Mouse (Mus musculus) lung, postnatal 0 days (tissue): Measurements from ENCODE around the gene Gls. TPM values are rescaled to one million over a fixed set of nuclear protein-coding genes. Genes with fewer than 3 reads are reported as not detected.

ENCODE experiments used
- ATAC-seq: fragments of 200-750 bp; cut with Nextera tagmentation; 2 replicates; pipeline ENCODE4 v1.8.0; 2017; ENCODE audit warnings: moderate library complexity
- DNase-seq: peaks from one replicate; pipeline ENCODE4 v3.0.0-alpha.2; 2016; ENCODE audit warnings: low spot score
- H3K27ac ChIP-seq: fragments of 300-500 bp; sonication (generic); 2 replicates; pipeline ENCODE4 v1.5.1; 2014; ENCODE audit warnings: antibody characterized with exemption, mild to moderate bottlenecking, low read length, mixed read lengths
- H3K27me3 ChIP-seq: fragments of 300-500 bp; sonication (generic); replicated peaks from 2 replicates; pipeline ENCODE4 v1.6.1; 2014; ENCODE audit warnings: low read length, mixed read lengths; ENCODE audit not compliant: insufficient read depth
- H3K36me3 ChIP-seq: fragments of 300-500 bp; sonication (generic); 2 replicates; pipeline ENCODE4 v1.6.1; 2014; ENCODE audit warnings: low read length, mixed read lengths; ENCODE audit not compliant: insufficient read depth
- H3K4me1 ChIP-seq: fragments of 300-500 bp; sonication (generic); 2 replicates; pipeline ENCODE4 v1.6.1; 2014; ENCODE audit warnings: antibody characterized with exemption, low read depth, low read length, mixed read lengths; ENCODE audit not compliant: insufficient read depth
- H3K4me2 ChIP-seq: fragments of 300-500 bp; sonication (generic); replicated peaks from 2 replicates; pipeline ENCODE4 v1.6.1; 2014; ENCODE audit warnings: low read depth, mild to moderate bottlenecking, low read length, moderate library complexity, mixed read lengths
- H3K4me3 ChIP-seq: fragments of 300-500 bp; sonication (generic); 2 replicates; pipeline ENCODE4 v1.5.1; 2014; ENCODE audit warnings: low read depth, low read length
- H3K9ac ChIP-seq: fragments of 300-500 bp; sonication (generic); replicated peaks from 2 replicates; pipeline ENCODE4 v1.6.1; 2014; ENCODE audit warnings: low read depth, mild to moderate bottlenecking
- H3K9me3 ChIP-seq: fragments of 300-500 bp; sonication (generic); 2 replicates; pipeline ENCODE4 v1.6.1; 2016; ENCODE audit warnings: low read length, mixed read lengths
- CTCF ChIP-seq: IDR thresholded peaks from 2 replicates; pipeline ENCODE4 v1.5.1; 2016; ENCODE audit warnings: antibody characterized with exemption, mild to moderate bottlenecking
- EP300 ChIP-seq: IDR thresholded peaks from 2 replicates; pipeline ENCODE4 v1.6.1; 2016; ENCODE audit warnings: antibody characterized with exemption, mild to moderate bottlenecking, control low read depth
- WGBS: fragments of 180-500 bp; shearing (Covaris S2); extraction: QIAGEN DNeasy Blood & Tissue Kit; methylation state at CpG from one replicate; pipeline ENCODE4 v1.1.7; 2014; 5-methylcytosine and 5-hydroxymethylcytosine counted together
- polyA plus RNA-seq: library from polyadenylated mRNA; unstranded; fragments of >200 nt; fragmentation: Nextera tagmentation; extraction: Ambion mirVana; gene quantifications from 2 replicates; pipeline ENCODE4 v1.2.1, GENCODE M21; 2015

Gene Gls
- polyA plus RNA-seq, 1 experiment from 2014 or later, result 13.0 TPM

DNA sequence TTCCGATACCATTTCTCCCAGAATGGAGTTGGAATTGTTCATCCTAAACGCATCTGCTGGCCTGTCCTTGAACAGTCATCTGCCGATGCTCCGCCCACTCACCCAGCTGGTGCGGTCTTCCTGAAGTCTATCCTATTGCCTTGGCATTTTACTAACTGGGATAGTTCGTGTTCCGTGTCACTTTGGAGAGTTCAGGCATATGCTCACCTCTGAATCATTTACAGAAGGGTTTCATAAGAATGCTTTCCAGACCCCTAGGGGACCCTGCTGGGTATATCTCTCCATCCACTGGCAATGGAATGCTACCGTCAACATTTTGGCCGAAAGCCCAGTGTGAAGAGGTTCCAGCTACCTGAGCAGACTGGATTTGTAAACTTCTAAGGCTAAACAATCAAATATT, 37.3 kb upstream of the Gls start:
- ATAC-seq (no peak), DNase-seq (peak; percentile 24)
- H3K4me2 ChIP-seq, result 0 out of 2 replicates have a peak overlapping the region, but pooled peaks have one; percentile 9

DNA sequence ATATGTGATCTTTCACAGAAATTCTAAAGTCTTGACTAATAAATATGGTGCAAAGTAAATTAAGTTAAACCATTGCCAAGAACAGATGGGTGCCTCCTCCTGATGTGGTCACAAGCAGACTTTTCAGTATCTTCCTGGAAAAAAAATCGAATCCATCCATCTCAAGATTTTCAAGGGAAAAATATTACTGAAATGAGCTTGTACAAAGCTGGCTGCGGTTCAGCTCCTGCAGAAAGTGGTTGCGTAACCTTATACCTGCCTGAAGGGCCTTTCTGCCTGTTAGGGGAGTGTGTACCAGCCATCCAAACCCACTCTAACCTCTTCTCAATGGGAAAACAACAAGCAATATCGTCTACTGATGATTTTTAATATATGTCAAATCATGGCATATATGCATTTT, 36.6 kb upstream of the Gls start:
- ATAC-seq (no peak), DNase-seq (peak; percentile 64)
- H3K27ac ChIP-seq, result no peak overlapping the region
- no peaks in the 10 kb centered on the region for H3K9me3 ChIP-seq
- no peak overlapping the region for H3K9ac ChIP-seq
- H3K27me3 ChIP-seq, result no peaks in the 10 kb centered on the region
- 50% methylated on average over 4 of the region's 4 CpGs for WGBS
- H3K4me3 ChIP-seq, result no peak overlapping the region
- no peaks in the 10 kb centered on the region for H3K36me3 ChIP-seq
- no peaks in the 10 kb centered on the region for H3K4me1 ChIP-seq
- no peak overlapping the region for H3K4me2 ChIP-seq
- TF ChIP-seq EP300, result no peak
- no peak for TF ChIP-seq CTCF

More for the DNA sequence above, 37.3 kb upstream of the Gls start:
- Histone ChIP-seq H3K27me3 (no peaks in the 10 kb centered on the region), H3K36me3 (no peaks in the 10 kb centered on the region), H3K27ac (no peak overlapping the region), H3K9me3 (no peaks in the 10 kb centered on the region), H3K4me1 (no peaks in the 10 kb centered on the region), H3K4me3 (no peak overlapping the region), H3K9ac (no peak overlapping the region)
- WGBS, result 56% methylated on average over 9 of the region's 9 CpGs
- TF ChIP-seq EP300, result no peak
- no peak for TF ChIP-seq CTCF

GRCm38 (mm10) chr1:52268006-52268405, 35.0 kb upstream of the Gls start:
- H3K27me3 ChIP-seq, result no peaks in the 10 kb centered on the region
- no peak overlapping the region for H3K9ac ChIP-seq
- no peaks in the 10 kb centered on the region for H3K9me3 ChIP-seq
- H3K36me3 ChIP-seq, result no peaks in the 10 kb centered on the region
- ATAC-seq (no peak), DNase-seq (no peak)
- no peak overlapping the region for H3K27ac ChIP-seq
- H3K4me2 ChIP-seq, result no peak overlapping the region
- no peaks in the 10 kb centered on the region for H3K4me1 ChIP-seq
- WGBS, result 90% methylated on average over 6 of the region's 6 CpGs
- no peak overlapping the region for H3K4me3 ChIP-seq
- no peak for TF ChIP-seq EP300
- TF ChIP-seq CTCF, result no peak

- DNase-seq (peak; percentile 64), ATAC-seq (no peak)
- no peak overlapping the region for H3K4me3 ChIP-seq
- WGBS, result 42% methylated on average over 3 of the region's 3 CpGs
- no peak overlapping the region for H3K9ac ChIP-seq
- no peaks in the 10 kb centered on the region for H3K27me3 ChIP-seq
- no peak for TF ChIP-seq EP300
- peak; percentile 62 for TF ChIP-seq CTCF
- no peaks in the 10 kb centered on the region for H3K9me3 ChIP-seq
- no peak overlapping the region for H3K27ac ChIP-seq
- H3K4me2 ChIP-seq, result no peak overlapping the region
- no peaks in the 10 kb centered on the region for H3K4me1 ChIP-seq
- no peaks in the 10 kb centered on the region for H3K36me3 ChIP-seq
These were observed 34.6 kb upstream of the Gls start for GRCm38 (mm10) chr1:52267606-52268005.

DNA sequence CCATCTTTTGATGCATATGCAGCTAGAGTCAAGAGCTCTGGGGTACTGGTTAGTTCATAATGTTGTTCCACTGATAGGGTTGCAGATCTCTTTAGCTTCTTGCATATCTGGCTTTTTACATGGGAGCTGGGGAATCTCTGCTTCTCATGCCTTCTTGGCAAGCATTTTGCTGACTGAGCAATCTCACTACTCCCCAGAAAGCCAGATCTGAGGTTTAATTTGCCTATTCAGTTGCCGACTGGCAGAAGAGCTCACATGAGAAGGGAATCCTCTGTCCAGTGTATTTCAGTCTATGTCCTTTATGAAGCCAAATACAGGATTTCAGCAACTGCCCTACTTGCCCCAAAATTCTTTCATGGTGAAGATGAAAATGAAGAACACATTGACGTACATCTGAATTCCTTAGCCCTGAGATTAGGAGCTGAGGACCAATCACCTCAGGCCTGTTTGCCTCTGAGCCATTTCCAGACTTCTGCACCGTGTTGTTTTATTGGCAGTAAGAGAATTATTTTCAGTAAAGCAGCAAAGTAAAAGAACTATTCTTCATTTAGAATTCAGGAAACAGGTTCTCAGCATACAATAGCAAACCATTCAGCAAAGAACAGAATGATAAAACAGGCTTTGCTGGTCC, 33.0 kb upstream of the Gls start:
- Histone ChIP-seq H3K4me1 (no peaks in the 10 kb centered on the region), H3K27ac (no peak overlapping the region), H3K9ac (no peak overlapping the region), H3K4me3 (no peak overlapping the region), H3K36me3 (no peaks in the 10 kb centered on the region), H3K9me3 (no peaks in the 10 kb centered on the region), H3K4me2 (no peak overlapping the region), H3K27me3 (no peaks in the 10 kb centered on the region)
- ATAC-seq, result no peak
- no peak for TF ChIP-seq EP300
- no peak for DNase-seq
- 66% methylated on average over 3 of the region's 3 CpGs for WGBS

DNA sequence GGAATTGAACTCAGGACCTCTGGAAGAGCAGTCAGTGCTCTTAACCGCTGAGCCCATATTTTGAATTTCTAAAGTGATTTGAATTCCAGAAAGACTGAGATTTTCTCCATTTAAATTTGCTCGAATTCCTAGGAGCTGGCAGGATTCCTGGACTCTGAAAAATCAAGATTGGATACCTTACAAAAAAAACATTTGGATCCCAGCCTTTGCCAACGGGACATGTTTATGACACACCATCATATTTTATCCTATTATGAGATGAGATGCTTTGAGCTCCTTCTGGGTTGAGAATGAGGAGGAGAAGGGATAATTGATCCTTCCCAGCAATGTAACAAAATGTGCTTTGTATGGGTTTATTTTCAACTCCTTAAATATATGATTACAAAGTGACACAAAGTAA, 31.3 kb upstream of the Gls start:
- Histone ChIP-seq H3K27me3 (no peaks in the 10 kb centered on the region), H3K4me3 (no peak overlapping the region), H3K4me1 (no peaks in the 10 kb centered on the region), H3K9ac (no peak overlapping the region), H3K4me2 (no peak overlapping the region), H3K27ac (no peak overlapping the region), H3K36me3 (no peaks in the 10 kb centered on the region), H3K9me3 (no peaks in the 10 kb centered on the region)
- 49% methylated on average over 3 of the region's 3 CpGs for WGBS
- DNase-seq (no peak), ATAC-seq (no peak)
- TF ChIP-seq CTCF (no peak), EP300 (no peak)
